ENCODE assay signal across 15 mouse cellular contexts in genomic region chr3:10127505-10127904, GRCm38 (mm10). TPM values are rescaled to one million over a fixed set of nuclear protein-coding genes. Genes with fewer than 3 reads are reported as not detected.
A peak's percentile ranks its signal among the peaks of the same experiment; 100 is the strongest.
DNase-seq lines count a peak whose midpoint lies in the region; ATAC-seq and TF ChIP-seq lines count a peak whose summit lies in the region.
"Had no signal": no experiment of that assay in that cellular context is flagged by ENCODE, and none has a peak within 500 bp of the region (broad histone marks: within the 10 kb centered on the region; RNA-seq: fewer than 3 reads in every experiment).

No protein-coding gene starts in this region.

- no peak for TF ChIP-seq EP300 in liver, embryonic 14.5 days (IDR thresholded peaks at IDR 0.05; ENCODE audit: low read depth)

- 0 out of 2 replicates have a peak overlapping the region, but pooled peaks have one; percentile 27 for H3K27ac ChIP-seq in hindbrain, embryonic 14.5 days
- H3K27ac ChIP-seq in hindbrain, embryonic 12.5 days, result no peak overlapping the region
- H3K27ac ChIP-seq in liver, embryonic 14.5 days, result no peak overlapping the region
- H3K27ac ChIP-seq in liver, embryonic 11.5 days (ENCODE audit: low read depth, low read length), result no peak overlapping the region
- H3K27ac ChIP-seq in cortical plate, adult 2 months (ENCODE audit: insufficient read depth, low read length), result peak overlapping the region; percentile 88
- H3K27ac ChIP-seq in liver, embryonic 16.5 days (ENCODE audit: low read length), result no peak overlapping the region
- H3K27ac ChIP-seq: heart, embryonic 10.5 days; kidney, postnatal 0 days; stomach, postnatal 0 days had no signal

- no peak for TF ChIP-seq CTCF in liver, embryonic 14.5 days (IDR thresholded peaks at IDR 0.05; ENCODE audit: low read depth)
- no peak for TF ChIP-seq CTCF in cortical plate, adult 2 months (IDR thresholded peaks at IDR 0.05; ENCODE audit: extremely low read depth, insufficient read depth, low read length)

- H3K9ac ChIP-seq in hindbrain, embryonic 14.5 days, result no peak overlapping the region
- no peak overlapping the region for H3K9ac ChIP-seq in hindbrain, embryonic 12.5 days
- H3K9ac ChIP-seq in liver, embryonic 14.5 days (replicated peaks), result no peak overlapping the region
- H3K9ac ChIP-seq in liver, embryonic 11.5 days (ENCODE audit: low read depth, low read length), result no peak overlapping the region
- H3K9ac ChIP-seq in liver, embryonic 16.5 days (ENCODE audit: low read depth, low read length), result no peak overlapping the region

- H3K27me3 ChIP-seq in hindbrain, embryonic 14.5 days (ENCODE audit: control insufficient read depth, insufficient read depth, low read length), result no peaks in the 10 kb centered on the region
- no peaks in the 10 kb centered on the region for H3K27me3 ChIP-seq in hindbrain, embryonic 12.5 days
- no peaks in the 10 kb centered on the region for H3K27me3 ChIP-seq in liver, embryonic 14.5 days (ENCODE audit: control insufficient read depth, insufficient read depth, low read length)
- no peaks in the 10 kb centered on the region for H3K27me3 ChIP-seq in liver, embryonic 11.5 days (replicated peaks; ENCODE audit: control insufficient read depth, insufficient read depth, low read length)
- no peaks in the 10 kb centered on the region for H3K27me3 ChIP-seq in liver, embryonic 16.5 days (ENCODE audit: control insufficient read depth, insufficient read depth, low read depth, low read length)

- H3K4me1 ChIP-seq in hindbrain, embryonic 14.5 days (replicated peaks; ENCODE audit: control insufficient read depth, insufficient read depth, low read length), result no peaks in the 10 kb centered on the region
- no peaks in the 10 kb centered on the region for H3K4me1 ChIP-seq in hindbrain, embryonic 12.5 days
- H3K4me1 ChIP-seq in liver, embryonic 14.5 days (replicated peaks; ENCODE audit: control insufficient read depth in 2 of 2, insufficient read depth in 2 of 2, low read length in 1 of 2), result peaks cover 0 to 12% of the 10 kb centered on the region in 2 experiments; a peak in 2 of 4 replicates
- peaks cover 3% of the 10 kb centered on the region for H3K4me1 ChIP-seq in liver, embryonic 11.5 days (replicated peaks; ENCODE audit: control insufficient read depth, insufficient read depth, low read length)
- peaks cover 3% of the 10 kb centered on the region; the same call in 1 of the 2 replicates for H3K4me1 ChIP-seq in cortical plate, adult 2 months (ENCODE audit: control insufficient read depth, insufficient read depth, low read length)
- no peaks in the 10 kb centered on the region for H3K4me1 ChIP-seq in liver, embryonic 16.5 days (ENCODE audit: control insufficient read depth, low read depth, low read length)
- H3K4me1 ChIP-seq: heart, embryonic 10.5 days had no signal

- DNase-seq in hindbrain, embryonic 14.5 days (ENCODE audit: low spot score), result no peak
- peak in 1 of 3 experiments; percentile 12 for DNase-seq in liver, embryonic 14.5 days (ENCODE audit: low read depth in 3 of 3, low spot score in 3 of 3)
- no peak for DNase-seq in liver, embryonic 11.5 days (ENCODE audit: low spot score)
- DNase-seq in urinary bladder, postnatal 25 days (ENCODE audit: low spot score), result no peak
- DNase-seq: adrenal gland, adult 8-10 months; heart, postnatal 10 days; kidney, adult 18-20 months; lung, adult 2 months; retina, postnatal 1 day had no signal

- H3K9me3 ChIP-seq in hindbrain, embryonic 14.5 days (ENCODE audit: control insufficient read depth, low read length), result no peaks in the 10 kb centered on the region
- no peaks in the 10 kb centered on the region for H3K9me3 ChIP-seq in hindbrain, embryonic 12.5 days (replicated peaks)
- no peaks in the 10 kb centered on the region for H3K9me3 ChIP-seq in liver, embryonic 14.5 days (ENCODE audit: control insufficient read depth, low read length)
- no peaks in the 10 kb centered on the region for H3K9me3 ChIP-seq in liver, embryonic 11.5 days (ENCODE audit: control insufficient read depth, low read length)
- H3K9me3 ChIP-seq in liver, embryonic 16.5 days (replicated peaks; ENCODE audit: control insufficient read depth, low read length), result no peaks in the 10 kb centered on the region
- H3K9me3 ChIP-seq: heart, embryonic 10.5 days had no signal

- TF ChIP-seq POLR2A in cortical plate, adult 2 months (IDR thresholded peaks at IDR 0.05; ENCODE audit: extremely low read depth, insufficient read depth, low read length), result no peak

- H3K36me3 ChIP-seq in hindbrain, embryonic 14.5 days (replicated peaks; ENCODE audit: control insufficient read depth, insufficient read depth), result no peaks in the 10 kb centered on the region
- H3K36me3 ChIP-seq in hindbrain, embryonic 12.5 days, result no peaks in the 10 kb centered on the region
- no peaks in the 10 kb centered on the region for H3K36me3 ChIP-seq in liver, embryonic 14.5 days (replicated peaks; ENCODE audit: control insufficient read depth, insufficient read depth, low read depth)
- no peaks in the 10 kb centered on the region for H3K36me3 ChIP-seq in liver, embryonic 11.5 days (ENCODE audit: control insufficient read depth, insufficient read depth, low read length)
- no peaks in the 10 kb centered on the region for H3K36me3 ChIP-seq in liver, embryonic 16.5 days (ENCODE audit: control insufficient read depth, insufficient read depth)
- H3K36me3 ChIP-seq: heart, embryonic 10.5 days had no signal

- ATAC-seq in hindbrain, embryonic 14.5 days (ENCODE audit: low FRiP score), result no peak
- no peak for ATAC-seq in hindbrain, embryonic 12.5 days (ENCODE audit: low FRiP score)
- ATAC-seq in liver, embryonic 14.5 days (ENCODE audit: insufficient read depth), result peak; percentile 43; the same call in 1 of the 2 replicates
- ATAC-seq in liver, embryonic 11.5 days (replicated peaks; ENCODE audit: low FRiP score), result no peak
- ATAC-seq in liver, embryonic 16.5 days (ENCODE audit: low read depth), result peak; percentile 76

- no peak overlapping the region for H3K4me3 ChIP-seq in hindbrain, embryonic 14.5 days (replicated peaks; ENCODE audit: low read length)
- H3K4me3 ChIP-seq in hindbrain, embryonic 12.5 days, result no peak overlapping the region
- H3K4me3 ChIP-seq in liver, embryonic 14.5 days (ENCODE audit: insufficient read depth in 1 of 2, low read depth in 2 of 2, low read length in 2 of 2), result no peak overlapping the region
- H3K4me3 ChIP-seq in liver, embryonic 11.5 days (ENCODE audit: low read depth, low read length), result no peak overlapping the region
- H3K4me3 ChIP-seq in cortical plate, adult 2 months (ENCODE audit: insufficient read depth, low read length), result no peak overlapping the region
- no peak overlapping the region for H3K4me3 ChIP-seq in liver, embryonic 16.5 days (ENCODE audit: low read depth, low read length)
- H3K4me3 ChIP-seq: heart, embryonic 10.5 days had no signal

- no peak overlapping the region for H3K4me2 ChIP-seq in hindbrain, embryonic 14.5 days (replicated peaks)
- no peak overlapping the region for H3K4me2 ChIP-seq in hindbrain, embryonic 12.5 days (replicated peaks)
- H3K4me2 ChIP-seq in liver, embryonic 14.5 days (ENCODE audit: low read depth), result no peak overlapping the region
- no peak overlapping the region for H3K4me2 ChIP-seq in liver, embryonic 11.5 days
- no peak overlapping the region for H3K4me2 ChIP-seq in liver, embryonic 16.5 days (ENCODE audit: low read depth, low read length)

- WGBS in hindbrain, embryonic 14.5 days, result 89% methylated on average over 2 of the region's 2 CpGs
- 89% methylated on average over 2 of the region's 2 CpGs for WGBS in hindbrain, embryonic 12.5 days
- WGBS in liver, embryonic 14.5 days (ENCODE audit: insufficient replicate concordance), result 61% methylated on average over 2 of the region's 2 CpGs
- WGBS in liver, embryonic 11.5 days, result 77% methylated on average over 2 of the region's 2 CpGs
- 60% methylated on average over 2 of the region's 2 CpGs for WGBS in liver, embryonic 16.5 days (ENCODE audit: insufficient replicate concordance)

RNA-seq across cellular contexts. Expression of gene Gm9833, which starts 39.6 kb away (rescaled TPM):
- 7.2 and 8.6 TPM in 2 replicates for polyA plus RNA-seq in hindbrain, embryonic 14.5 days (2014; fragmentation: Nextera tagmentation; extraction: Ambion mirVana)
- 7.9 and 9.8 TPM in 2 replicates for polyA plus RNA-seq in hindbrain, embryonic 12.5 days (2016; fragmentation: Nextera tagmentation; extraction: Ambion mirVana)
- 0.36 and 1.6 TPM in 2 replicates for polyA plus RNA-seq in liver, embryonic 14.5 days (2012; rRNA removed)
- 1.3 and 1.4 TPM in 2 replicates for polyA plus RNA-seq in liver, embryonic 14.5 days (2014; fragmentation: Nextera tagmentation; extraction: Ambion mirVana)
- polyA plus RNA-seq in liver, embryonic 11.5 days (2014; fragmentation: Nextera tagmentation; extraction: Ambion mirVana), result 2.5 and 3.2 TPM in 2 replicates
- 3.4 and 4.2 TPM in 2 replicates for polyA plus RNA-seq in cortical plate, adult 2 months (2012; rRNA removed)
- polyA plus RNA-seq in liver, embryonic 16.5 days (2015; fragmentation: Nextera tagmentation; extraction: Ambion mirVana), result 1.0 and 1.3 TPM in 2 replicates

Comparison
In these comparisons a context has a peak if more than half of its experiments do, and no peak if none do; other contexts are left out.
1. ATAC-seq: peak in liver, embryonic 14.5 days (single experiment) and liver, embryonic 16.5 days (single experiment); none in hindbrain, embryonic 14.5 days (single experiment), hindbrain, embryonic 12.5 days (single experiment) and liver, embryonic 11.5 days (single experiment).
2. H3K27ac ChIP-seq: peak in hindbrain, embryonic 14.5 days (single experiment) and cortical plate, adult 2 months (single experiment); none in hindbrain, embryonic 12.5 days (single experiment), liver, embryonic 14.5 days (single experiment), liver, embryonic 11.5 days (single experiment) and liver, embryonic 16.5 days (single experiment).